Mouse (Mus musculus) forelimb bud, embryonic 11.5 days (tissue): ENCODE data around the gene Mms19.

Experiments
- DNase-seq: peaks from one replicate; pipeline ENCODE4 v3.0.0-alpha.2; 2012; ENCODE audit warnings: low read depth, low spot score

Gene Mms19

GRCm38 (mm10) chr19:41980819-41981594 is at the start of gene Mms19:
Gene Mms19 (minus strand): TSS chr19:41981157.
- DNase-seq, result peak; percentile 98

- DNase-seq, result peak; percentile 80
Measured at GRCm38 (mm10) chr19:42026158-42026557, 45.2 kb upstream of the Mms19 start.

GRCm38 (mm10) chr19:42022542-42022848 is 41.5 kb upstream of the Mms19 start:
- no peak for DNase-seq

- no peak for DNase-seq
Measured at GRCm38 (mm10) chr19:42021681-42022541, 41.0 kb upstream of the Mms19 start.

- DNase-seq, result no peak
Measured at GRCm38 (mm10) chr19:42019011-42019522, 38.1 kb upstream of the Mms19 start.

DNA sequence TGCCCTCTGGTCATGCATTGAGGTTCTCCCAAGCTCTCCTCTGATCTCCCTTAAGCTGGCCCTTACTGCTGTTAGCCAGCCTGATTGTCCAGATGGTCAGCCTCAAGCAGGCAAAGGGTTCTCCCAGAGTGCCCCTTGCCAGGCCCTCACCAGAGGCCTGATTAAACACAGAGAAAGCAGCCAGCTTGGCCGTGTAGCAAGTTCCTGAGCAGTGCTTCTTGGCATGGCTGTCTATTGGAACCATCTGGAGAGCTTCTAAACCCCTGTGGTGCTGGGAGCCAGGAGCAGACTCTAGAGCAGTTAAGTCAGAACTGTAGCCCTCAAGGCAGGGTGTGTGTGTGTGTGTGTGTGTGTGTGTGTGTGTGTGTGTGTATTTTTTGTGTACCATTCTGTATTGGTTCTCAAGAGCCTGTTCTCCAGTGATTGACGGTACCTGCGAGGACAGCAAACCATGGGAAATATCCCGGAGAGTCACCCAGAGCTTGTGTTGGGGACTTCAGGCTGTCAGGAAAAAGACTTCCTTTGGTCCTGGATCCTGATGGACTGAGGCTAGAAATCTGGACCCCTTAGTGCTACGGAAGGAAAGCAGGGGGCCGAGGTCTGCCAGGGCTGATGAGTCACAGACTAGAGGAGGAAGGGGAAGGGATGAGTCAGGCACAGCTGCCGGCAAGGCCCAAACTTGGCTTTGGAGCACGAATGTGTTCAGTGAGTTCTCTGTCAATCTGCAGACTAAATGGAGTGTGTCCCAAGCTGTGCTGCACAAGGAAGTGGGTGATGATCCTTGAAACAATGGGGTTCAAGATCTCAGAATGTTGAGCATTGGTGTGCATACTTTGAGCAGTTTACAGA is 36.7 kb upstream of the Mms19 start:
- DNase-seq, result no peak

GRCm38 (mm10) chr19:42016840-42017239 is 35.9 kb upstream of the Mms19 start:
- DNase-seq, result no peak

GRCm38 (mm10) chr19:42016251-42016650 is 35.3 kb upstream of the Mms19 start:
- DNase-seq, result no peak

DNA sequence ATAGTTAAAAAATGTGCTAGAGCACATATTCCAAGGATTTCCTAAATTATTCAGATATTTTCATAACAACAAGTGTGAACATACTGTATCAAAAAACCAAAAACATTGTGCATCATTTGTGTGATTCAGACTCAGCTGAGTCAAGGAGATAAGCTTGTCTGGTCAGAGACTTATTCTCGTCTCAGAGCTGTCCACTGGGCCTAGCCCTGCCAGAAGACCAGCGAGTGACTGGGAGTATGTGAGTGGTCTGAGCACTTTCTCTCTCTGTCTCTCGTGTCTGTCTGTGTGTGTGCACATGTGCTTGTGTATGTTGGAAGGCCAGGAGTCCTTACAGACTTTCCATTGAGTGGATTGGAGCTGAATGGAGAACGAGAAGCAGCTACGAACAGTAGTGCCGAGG is 34.0 kb upstream of the Mms19 start:
- no peak for DNase-seq

DNA sequence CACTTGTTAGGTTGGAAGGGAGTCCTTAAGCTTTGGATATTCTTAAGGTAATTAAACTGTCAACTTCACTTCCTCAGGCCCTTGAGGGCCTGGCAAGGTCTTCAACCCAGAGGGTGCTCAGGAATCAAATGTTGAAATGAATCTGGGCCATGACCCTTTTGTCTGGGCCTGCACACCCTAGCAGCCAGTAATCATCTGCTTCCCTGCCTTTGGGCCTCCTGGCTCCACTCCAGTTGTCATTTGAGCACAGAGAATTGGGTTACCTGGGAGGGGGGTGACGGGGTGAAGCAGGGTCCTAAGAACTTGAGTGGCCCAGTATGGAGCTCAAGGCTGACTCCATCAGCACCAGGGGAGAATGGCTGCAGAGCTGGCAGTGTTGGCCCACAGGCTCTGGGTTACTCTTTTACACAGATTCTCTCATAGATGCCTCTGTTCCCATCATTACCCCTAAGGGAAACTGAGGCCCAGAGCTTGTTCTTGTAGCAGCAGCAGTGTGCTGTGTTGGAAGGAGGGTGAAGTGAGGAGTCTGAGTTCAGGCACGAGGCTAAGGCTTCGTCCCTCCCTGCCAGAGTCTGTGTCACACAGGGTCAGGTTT is 33.4 kb upstream of the Mms19 start:
- no peak for DNase-seq

- no peak for DNase-seq
Measured at GRCm38 (mm10) chr19:42011123-42011522, 30.2 kb upstream of the Mms19 start.

- no peak for DNase-seq
Measured at GRCm38 (mm10) chr19:42010436-42010835, 29.5 kb upstream of the Mms19 start.

DNA sequence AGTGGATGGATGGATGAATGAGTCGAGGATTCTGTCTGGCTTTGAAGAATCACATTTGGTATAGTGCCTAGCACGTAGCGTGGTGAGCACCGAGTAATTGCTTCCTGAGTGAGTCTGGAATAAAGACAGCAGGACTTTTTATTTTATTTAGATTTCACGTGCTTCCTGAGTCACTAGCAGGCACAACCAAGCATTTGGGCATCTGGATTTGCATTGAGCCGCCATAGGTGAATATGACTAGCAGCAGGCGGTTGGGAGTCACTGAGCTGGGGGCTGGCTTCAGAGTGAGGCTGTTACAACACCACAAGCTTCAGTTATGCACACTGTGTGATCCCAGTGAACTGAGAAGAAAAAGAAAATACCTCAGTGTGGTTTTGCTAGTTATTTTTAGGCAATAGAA is 28.1 kb upstream of the Mms19 start:
- DNase-seq, result no peak

DNA sequence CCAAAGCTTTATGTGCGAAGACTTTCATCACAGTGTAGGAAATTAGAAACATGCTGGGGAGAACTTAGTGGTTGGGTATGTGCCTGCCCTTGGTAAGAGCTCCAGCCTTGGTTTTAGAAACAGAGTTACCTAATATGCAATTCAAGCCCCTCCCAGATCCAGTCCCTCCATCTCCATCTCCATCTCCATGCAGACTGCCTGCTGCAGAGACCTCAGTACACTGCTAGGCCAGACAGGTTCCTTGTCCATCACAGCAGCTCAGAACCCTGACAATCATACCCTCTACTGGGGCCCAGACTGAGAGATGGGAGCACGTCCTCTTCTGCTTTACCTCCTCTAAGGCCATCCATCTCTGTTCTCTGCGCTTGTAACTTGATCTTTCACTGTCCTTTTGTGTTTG is 27.6 kb upstream of the Mms19 start:
- DNase-seq, result no peak

- DNase-seq, result no peak
Measured at GRCm38 (mm10) chr19:42006568-42006967, 25.6 kb upstream of the Mms19 start.

- no peak for DNase-seq
Measured at GRCm38 (mm10) chr19:42005616-42006015, 24.7 kb upstream of the Mms19 start.

GRCm38 (mm10) chr19:42004258-42004657 is 23.3 kb upstream of the Mms19 start:
- no peak for DNase-seq

DNA sequence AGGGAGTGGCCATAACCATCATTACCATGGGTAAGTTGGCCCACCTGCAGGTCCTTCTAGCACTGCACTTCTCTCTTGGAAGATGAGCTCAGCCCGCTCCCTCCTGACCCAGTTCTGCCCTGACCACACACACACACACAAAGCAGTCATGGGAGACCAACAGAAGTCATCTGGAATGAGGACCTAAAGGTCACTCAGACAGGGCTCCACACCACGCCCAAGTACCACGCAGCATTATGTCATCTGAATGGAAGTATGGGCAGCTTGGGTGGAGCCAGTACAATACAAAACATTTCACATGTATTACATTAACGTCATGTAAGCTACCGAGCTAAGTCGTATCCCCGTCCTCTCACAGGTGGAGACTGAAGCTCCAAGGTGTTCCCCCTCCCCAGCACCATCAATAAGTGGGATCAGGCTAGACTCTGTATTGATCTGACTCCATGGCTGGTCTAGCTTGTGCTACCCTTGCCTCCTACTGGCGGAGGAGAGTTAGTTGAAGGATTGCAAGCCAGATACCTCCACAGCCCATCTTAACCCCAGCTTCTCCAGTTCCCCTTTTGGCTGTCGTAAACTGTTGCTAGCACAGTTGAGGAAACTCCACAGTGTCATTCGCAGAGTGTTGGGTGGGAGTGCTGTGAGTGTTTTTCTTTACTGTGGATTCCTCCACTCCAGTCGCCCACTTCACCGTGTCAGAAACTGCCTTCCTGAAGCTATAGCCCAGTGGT is 20.5 kb upstream of the Mms19 start:
- DNase-seq, result no peak

DNA sequence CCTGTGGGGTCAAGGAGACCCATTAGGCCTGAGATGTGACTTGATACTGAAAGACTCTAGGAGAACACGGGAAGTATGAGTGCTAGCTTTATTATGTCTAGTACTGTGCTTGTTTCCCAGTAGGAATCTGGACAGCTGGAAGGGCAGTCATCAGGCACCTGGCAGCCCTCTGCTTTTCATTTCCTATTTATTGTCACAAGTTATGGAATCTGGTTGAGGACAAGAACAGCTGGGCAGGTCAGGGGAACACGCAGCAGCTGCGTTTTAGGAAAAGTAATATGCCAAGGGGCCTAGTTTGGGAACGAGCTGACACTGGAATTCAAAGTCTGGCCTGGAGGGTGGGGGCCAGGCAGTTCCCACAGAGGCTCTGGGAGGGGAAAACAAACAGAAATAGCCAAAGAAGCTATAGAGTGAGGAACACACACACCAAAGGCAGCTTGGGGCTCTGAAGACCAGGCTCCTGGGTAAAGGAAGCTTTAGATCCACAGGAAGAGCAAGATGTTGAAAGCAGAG is 19.5 kb upstream of the Mms19 start:
- DNase-seq, result peak; percentile 75

GRCm38 (mm10) chr19:41999688-42000283 is 18.8 kb upstream of the Mms19 start:
- no peak for DNase-seq
